Mouse (Mus musculus) cerebellum, adult 18-20 months (tissue): ENCODE results near the gene Plxna4.

Experiments used
- DNase-seq, 2 experiments: peaks; one replicate each; pipeline ENCODE4 v3.0.0; 2021

Gene Plxna4

GRCm38 (mm10) chr6:32588056-32588671 lies at the start of gene Plxna4:
Gene Plxna4, minus strand, starts transcription at chr6:32588192.
- DNase-seq, result peak; percentile 69 to 73

GRCm38 (mm10) chr6:32637568-32638183 lies 49.7 kb upstream of the Plxna4 start:
- peak; percentile 6 to 28 for DNase-seq

- no peak for DNase-seq
These were observed 22.7 kb upstream of the Plxna4 start for GRCm38 (mm10) chr6:32610712-32611111.

GRCm38 (mm10) chr6:32606787-32607186 lies 18.8 kb upstream of the Plxna4 start:
- DNase-seq, result no peak

GRCm38 (mm10) chr6:32605581-32605980 lies 17.6 kb upstream of the Plxna4 start:
- no peak for DNase-seq

- no peak for DNase-seq
These were observed 16.9 kb upstream of the Plxna4 start for GRCm38 (mm10) chr6:32604901-32605300.

GRCm38 (mm10) chr6:32602130-32602529 lies 14.1 kb upstream of the Plxna4 start:
- no peak for DNase-seq

GRCm38 (mm10) chr6:32601306-32601705 lies 13.3 kb upstream of the Plxna4 start:
- DNase-seq, result no peak

GRCm38 (mm10) chr6:32595591-32595990 lies 7.6 kb upstream of the Plxna4 start:
- DNase-seq, result no peak

GRCm38 (mm10) chr6:32590979-32591758 lies 3.2 kb upstream of the Plxna4 start:
- peak; percentile 81 to 87 for DNase-seq

GRCm38 (mm10) chr6:32589632-32590031 lies 1.6 kb upstream of the Plxna4 start:
- DNase-seq, result no peak

GRCm38 (mm10) chr6:32587136-32588009 lies 619 bp downstream of the Plxna4 start:
- peak; percentile 83 to 87 for DNase-seq

GRCm38 (mm10) chr6:32586821-32587135 lies 1.2 kb downstream of the Plxna4 start:
- no peak for DNase-seq

GRCm38 (mm10) chr6:32586390-32586789 lies 1.6 kb downstream of the Plxna4 start:
- peak; percentile 62 to 71 for DNase-seq

- DNase-seq, result no peak
These were observed 2.8 kb downstream of the Plxna4 start for GRCm38 (mm10) chr6:32585211-32585610.

GRCm38 (mm10) chr6:32584243-32584880 lies 3.6 kb downstream of the Plxna4 start:
- DNase-seq, result no peak

- no peak for DNase-seq
These were observed 4.4 kb downstream of the Plxna4 start for GRCm38 (mm10) chr6:32583582-32583981.

- no peak for DNase-seq
These were observed 16.5 kb downstream of the Plxna4 start for GRCm38 (mm10) chr6:32571485-32571884.

GRCm38 (mm10) chr6:32570445-32570844 lies 17.5 kb downstream of the Plxna4 start:
- DNase-seq, result no peak

GRCm38 (mm10) chr6:32569919-32570318 lies 18.1 kb downstream of the Plxna4 start:
- no peak for DNase-seq

GRCm38 (mm10) chr6:32546915-32547314 lies 41.1 kb downstream of the Plxna4 start:
- no peak for DNase-seq

GRCm38 (mm10) chr6:32544021-32544420 lies 44.0 kb downstream of the Plxna4 start:
- DNase-seq, result no peak

- DNase-seq, result no peak
These were observed 47.8 kb downstream of the Plxna4 start for GRCm38 (mm10) chr6:32540155-32540554.
